Mouse (Mus musculus) heart, adult 2 months (tissue): ENCODE measurements at regions not wholly inside any gene's neighbourhood (a gene's known extent, or its start where the extent isn't known, plus 50 kb on each side); places are given as distances from the start of the nearest gene placed in this dataset.
"Not testable (repeated sequence)": the region's sequence is repeated elsewhere in the genome, so short reads cannot be mapped to it uniquely, and the experiment has no call there.

Experiments used
- CTCF ChIP-seq: fragments of 200-600 bp; IDR thresholded peaks from 2 replicates; pipeline ENCODE4 v1.8.1; 2022; ENCODE audit warnings: antibody characterized with exemption, mild to moderate bottlenecking, moderate library complexity
- EP300 ChIP-seq: fragments of 200-500 bp; IDR thresholded peaks from 2 replicates; pipeline ENCODE4 v1.6.1; 2011; ENCODE audit warnings: low read depth, low read length, control low read depth; ENCODE audit not compliant: insufficient read depth
- POLR2A ChIP-seq: fragments of 200-500 bp; IDR thresholded peaks from 2 replicates; pipeline ENCODE4 v1.6.1; 2011; ENCODE audit warnings: mild to moderate bottlenecking, low read depth, low read length, control low read depth; ENCODE audit not compliant: insufficient read depth

GRCm38 (mm10) chr17:59076361-59076760, 63.2 kb upstream of the Nudt12 start:
- not testable (repeated sequence) for TF ChIP-seq CTCF, POLR2A, EP300
